Mouse (Mus musculus) E14TG2a.4 (cell line): ENCODE results near the gene Plxna2.

Experiments used
- H3K27me3 ChIP-seq: 2 replicates; pipeline ENCODE4 v1.6.1; 2014; ENCODE audit warnings: low read length, control low read depth; ENCODE audit not compliant: insufficient read depth
- H3K36me3 ChIP-seq: 2 replicates; pipeline ENCODE4 v1.6.1; 2014; ENCODE audit warnings: low read length, control low read depth; ENCODE audit not compliant: insufficient read depth
- H3K4me1 ChIP-seq: replicated peaks from 2 replicates; pipeline ENCODE4 v1.6.1; 2014; ENCODE audit warnings: low read depth, low read length, control low read depth
- H3K4me3 ChIP-seq: replicated peaks from 2 replicates; pipeline ENCODE4 v1.5.1; 2014; ENCODE audit warnings: mild to moderate bottlenecking, low read length
- H3K9me3 ChIP-seq: 2 replicates; pipeline ENCODE4 v1.6.1; 2014; ENCODE audit warnings: low read length, control low read depth
- CTCF ChIP-seq: conservative IDR thresholded peaks from 2 replicates; pipeline ENCODE4 v1.5.1; 2014; ENCODE audit warnings: low read length
- NANOG ChIP-seq: IDR thresholded peaks from 2 replicates; pipeline ENCODE4 v1.6.1; 2014; ENCODE audit warnings: borderline replicate concordance, low read length, mixed read lengths
- POU5F1 ChIP-seq: IDR thresholded peaks from 2 replicates; pipeline ENCODE4 v1.6.1; 2014; ENCODE audit warnings: low read length, borderline replicate concordance

Plxna2 gene

GRCm38 (mm10) chr1:194808261-194808660 is 190.2 kb downstream of the Plxna2 start:
- no peaks in the 10 kb centered on the region; the same call in 1 of the 2 replicates for H3K36me3 ChIP-seq
- no peaks in the 10 kb centered on the region for H3K27me3 ChIP-seq
- H3K9me3 ChIP-seq, result no peaks in the 10 kb centered on the region
- TF ChIP-seq POU5F1, result no peak
- no peak for TF ChIP-seq CTCF
- TF ChIP-seq NANOG, result no peak
- H3K4me1 ChIP-seq, result peaks cover 6% of the 10 kb centered on the region; the same call in 1 of the 2 replicates
- H3K4me3 ChIP-seq, result no peak overlapping the region

DNA sequence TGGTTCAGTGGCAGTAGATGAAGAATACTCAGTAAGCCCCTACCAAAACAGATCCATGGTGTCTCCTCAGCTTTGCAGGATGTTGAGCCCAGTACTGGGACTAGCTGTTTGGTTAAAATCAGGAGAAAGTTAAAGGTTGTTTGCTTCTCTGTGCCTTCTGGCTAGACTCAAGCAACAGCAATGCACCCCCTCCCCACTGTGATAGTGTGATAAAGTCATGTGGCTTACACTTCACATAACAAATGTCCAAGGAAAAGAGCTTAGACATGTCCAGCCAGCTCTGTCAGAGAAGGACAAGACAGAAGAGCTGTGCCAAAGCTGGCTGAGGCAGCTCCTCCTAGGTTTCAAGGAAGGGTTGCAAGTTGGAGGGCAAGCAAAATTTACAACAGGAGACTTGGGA is 190.7 kb downstream of the Plxna2 start:
- no peaks in the 10 kb centered on the region; the same call in 1 of the 2 replicates for H3K36me3 ChIP-seq

GRCm38 (mm10) chr1:194809600-194809999 is 191.6 kb downstream of the Plxna2 start:
- Histone ChIP-seq H3K36me3 (no peaks in the 10 kb centered on the region; the same call in 1 of the 2 replicates), H3K9me3 (no peaks in the 10 kb centered on the region), H3K4me1 (peaks cover 6% of the 10 kb centered on the region; the same call in 1 of the 2 replicates), H3K27me3 (no peaks in the 10 kb centered on the region), H3K4me3 (no peak overlapping the region)
- no peak for TF ChIP-seq POU5F1
- TF ChIP-seq NANOG, result no peak
- TF ChIP-seq CTCF, result no peak

More for the DNA sequence above, 190.7 kb downstream of the Plxna2 start:
- Histone ChIP-seq H3K27me3 (no peaks in the 10 kb centered on the region), H3K4me1 (peaks cover 6% of the 10 kb centered on the region; the same call in 1 of the 2 replicates), H3K9me3 (no peaks in the 10 kb centered on the region), H3K4me3 (no peak overlapping the region)
- no peak for TF ChIP-seq NANOG

DNA sequence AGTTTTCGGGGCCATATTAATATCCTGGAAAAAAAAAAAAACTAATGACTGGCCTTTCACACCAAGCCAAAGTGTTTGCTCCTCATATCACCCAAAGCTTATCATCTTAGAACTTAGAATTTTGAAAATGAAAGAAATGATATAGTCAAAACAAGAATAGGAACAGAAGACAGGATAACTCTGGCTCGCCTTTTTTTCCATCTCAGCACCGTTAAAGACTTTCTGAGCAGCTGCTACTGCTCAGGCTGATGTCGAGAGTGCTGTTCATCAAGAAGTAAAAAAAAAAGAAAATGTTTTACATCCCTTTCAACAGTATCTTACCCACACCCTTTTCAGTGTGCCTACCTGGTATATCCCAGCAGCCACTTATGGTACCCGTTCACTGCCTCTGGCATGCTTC is 196.2 kb downstream of the Plxna2 start:
- H3K27me3 ChIP-seq, result no peaks in the 10 kb centered on the region
- H3K36me3 ChIP-seq, result no peaks in the 10 kb centered on the region; the same call in 1 of the 2 replicates
- no peak for TF ChIP-seq NANOG
- no peak for TF ChIP-seq CTCF
- no peak for TF ChIP-seq POU5F1
- H3K4me3 ChIP-seq, result no peak overlapping the region
- H3K4me1 ChIP-seq, result no peaks in the 10 kb centered on the region
- no peaks in the 10 kb centered on the region for H3K9me3 ChIP-seq

- TF ChIP-seq POU5F1 (no peak), NANOG (no peak), CTCF (no peak)
- no peaks in the 10 kb centered on the region for H3K27me3 ChIP-seq
Observed at GRCm38 (mm10) chr1:194815547-194815946, 197.5 kb downstream of the Plxna2 start.

DNA sequence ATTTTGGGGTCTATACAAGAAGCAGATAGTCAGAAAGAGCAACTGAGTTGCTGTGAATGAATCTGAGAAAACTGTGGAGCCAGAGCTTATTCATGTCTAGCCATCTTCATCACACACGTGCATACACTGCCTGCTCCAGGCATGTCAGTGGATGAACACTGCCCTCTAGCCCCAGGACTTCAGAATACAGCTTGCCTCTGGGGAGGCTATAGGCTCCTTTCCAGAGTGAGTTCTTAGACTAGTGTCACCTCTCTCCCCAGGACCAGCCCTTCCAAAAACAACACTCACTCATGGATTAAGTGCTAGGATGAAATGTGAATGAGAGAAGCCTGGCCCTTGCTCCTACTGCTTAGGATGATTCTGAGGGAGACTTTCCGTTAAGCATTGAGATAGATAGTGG is 198.9 kb downstream of the Plxna2 start:
- Histone ChIP-seq H3K36me3 (no peaks in the 10 kb centered on the region), H3K4me1 (peaks cover 6% of the 10 kb centered on the region), H3K9me3 (no peaks in the 10 kb centered on the region), H3K4me3 (no peak overlapping the region), H3K27me3 (no peaks in the 10 kb centered on the region)
- TF ChIP-seq CTCF (peak; percentile 79), NANOG (no peak)

More at GRCm38 (mm10) chr1:194815547-194815946, 197.5 kb downstream of the Plxna2 start:
- H3K4me3 ChIP-seq, result no peak overlapping the region
- H3K9me3 ChIP-seq, result no peaks in the 10 kb centered on the region
- H3K4me1 ChIP-seq, result no peaks in the 10 kb centered on the region
- no peaks in the 10 kb centered on the region; the same call in 1 of the 2 replicates for H3K36me3 ChIP-seq

DNA sequence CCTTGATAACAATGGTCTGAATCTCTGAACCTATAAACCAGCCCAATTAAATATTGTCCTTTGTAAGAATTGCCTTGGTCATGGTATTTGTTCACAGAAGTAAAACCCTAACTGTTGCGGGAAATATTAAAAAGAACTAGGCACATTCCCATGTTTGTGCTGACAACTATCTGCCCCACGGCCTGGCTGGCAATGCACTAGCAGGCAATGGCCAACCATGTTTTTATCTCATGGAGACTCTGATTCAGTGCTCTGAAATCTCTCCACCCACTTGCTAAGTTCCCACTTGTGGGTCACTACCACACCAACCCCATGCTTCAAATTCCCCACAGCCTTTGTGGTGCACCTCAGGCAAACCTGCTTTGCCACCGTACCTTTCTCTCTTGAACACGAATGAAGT is 202.9 kb downstream of the Plxna2 start:
- Histone ChIP-seq H3K4me1 (peaks cover 7% of the 10 kb centered on the region), H3K36me3 (no peaks in the 10 kb centered on the region)

GRCm38 (mm10) chr1:194821721-194822120 is 203.7 kb downstream of the Plxna2 start:
- H3K36me3 ChIP-seq, result no peaks in the 10 kb centered on the region
- H3K4me3 ChIP-seq, result no peak overlapping the region
- H3K27me3 ChIP-seq, result no peaks in the 10 kb centered on the region
- H3K4me1 ChIP-seq, result peaks cover 7% of the 10 kb centered on the region
- H3K9me3 ChIP-seq, result no peaks in the 10 kb centered on the region
- TF ChIP-seq CTCF (no peak), POU5F1 (no peak), NANOG (no peak)

More for the DNA sequence above, 202.9 kb downstream of the Plxna2 start:
- TF ChIP-seq NANOG (no peak), POU5F1 (no peak), CTCF (no peak)
- no peak overlapping the region for H3K4me3 ChIP-seq
- no peaks in the 10 kb centered on the region for H3K9me3 ChIP-seq
- no peaks in the 10 kb centered on the region for H3K27me3 ChIP-seq

DNA sequence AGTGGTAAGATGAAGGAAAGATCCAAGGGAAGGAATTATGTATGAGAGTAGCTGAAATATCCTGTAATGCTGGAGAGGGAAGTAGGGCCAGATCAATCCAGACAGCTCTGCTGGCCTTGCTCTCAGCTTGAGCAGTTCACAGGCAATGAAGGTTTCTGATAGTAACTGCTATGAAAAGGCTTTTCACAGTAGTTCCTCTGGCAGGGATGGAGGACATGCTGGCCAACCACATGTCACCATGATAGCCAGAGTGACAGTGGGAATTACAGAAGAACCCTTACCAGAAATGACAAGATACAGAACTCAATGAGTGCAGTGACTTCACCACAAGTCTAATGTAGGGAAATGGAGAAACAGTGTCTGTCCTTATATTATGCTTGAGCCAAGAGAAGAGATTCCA is 210.3 kb downstream of the Plxna2 start:
- Histone ChIP-seq H3K4me3 (no peak overlapping the region), H3K27me3 (no peaks in the 10 kb centered on the region), H3K36me3 (no peaks in the 10 kb centered on the region), H3K4me1 (no peaks in the 10 kb centered on the region), H3K9me3 (no peaks in the 10 kb centered on the region)
- TF ChIP-seq POU5F1, result no peak
- no peak for TF ChIP-seq NANOG
- no peak for TF ChIP-seq CTCF
